10 mouse cellular contexts compared by ENCODE assay signal in the genomic region with DNA sequence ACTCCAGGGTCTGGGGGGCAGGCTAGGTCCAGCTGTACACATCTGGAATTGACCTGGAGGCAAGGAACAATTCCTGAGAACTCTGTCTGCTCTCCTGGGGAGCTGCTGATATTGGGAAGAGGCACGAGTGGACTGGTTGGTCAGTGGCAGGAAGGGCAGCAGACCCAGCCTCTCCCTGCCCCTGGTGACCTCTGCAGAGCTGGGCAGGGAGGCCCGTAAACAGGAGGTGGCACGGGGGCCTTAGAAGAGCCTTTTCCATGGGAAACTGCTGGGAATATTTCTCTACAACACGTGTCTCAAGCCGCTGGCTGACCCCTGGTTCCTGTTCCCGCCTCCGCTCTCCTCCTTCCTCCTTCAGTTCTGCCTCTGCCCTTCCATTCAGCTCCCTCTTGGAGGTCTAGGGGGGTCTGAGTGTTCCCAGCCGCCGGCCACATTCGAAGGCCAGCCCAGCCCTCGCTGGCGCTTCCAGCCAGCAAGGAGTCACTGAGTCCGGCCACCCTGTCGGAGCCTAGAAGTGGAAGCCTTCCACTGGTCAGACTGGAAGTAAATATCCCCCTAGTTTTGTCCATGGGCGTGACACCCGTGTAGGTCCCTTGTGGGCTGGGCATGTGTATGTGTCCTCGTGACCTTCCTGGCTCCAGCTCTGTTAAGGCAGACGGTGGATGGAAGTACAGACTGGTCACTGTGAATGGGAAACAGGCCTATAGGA. TPM values are rescaled to one million over a fixed set of nuclear protein-coding genes. Genes with fewer than 3 reads are reported as not detected.
DNase-seq lines count a peak whose midpoint lies in the region; ATAC-seq and TF ChIP-seq lines count a peak whose summit lies in the region.
"Had no signal": no experiment of that assay in that cellular context is flagged by ENCODE, and none has a peak within 500 bp of the region (broad histone marks: within the 10 kb centered on the region; RNA-seq: fewer than 3 reads in every experiment).

No protein-coding gene starts in this region.

- H3K79me2 ChIP-seq in heart, adult 2 months (replicated peaks; ENCODE audit: control insufficient read depth, insufficient read depth, low read length) = no peaks in the 10 kb centered on the region

- TF ChIP-seq POLR2A in heart, adult 2 months (IDR thresholded peaks at IDR 0.05; ENCODE audit: insufficient read depth, low read depth, low read length) = 0 out of 2 replicates have a peak, but pooled peaks have one; percentile 40
- TF ChIP-seq POLR2A in small intestine, adult 2 months (IDR thresholded peaks at IDR 0.05; ENCODE audit: low read depth, low read length) = no peak

- 38% methylated on average over 18 of the region's 18 CpGs for WGBS in heart, adult 2 months
- WGBS in small intestine, adult 2 months = 71% methylated on average over 18 of the region's 18 CpGs

- ATAC-seq in megakaryocyte, adult 5-6 weeks (ENCODE audit: poor library complexity, severe bottlenecking) = no peak
- ATAC-seq: CD4-positive, CD25-positive, alpha-beta regulatory T cell, adult 4 months had no signal

- TF ChIP-seq CTCF in heart, adult 2 months (IDR thresholded peaks at IDR 0.05) = no peak
- TF ChIP-seq CTCF in small intestine, adult 2 months (IDR thresholded peaks at IDR 0.05; ENCODE audit: extremely low read depth, insufficient read length, insufficient replicate concordance, low read depth, low read length) = no peak

- no peaks in the 10 kb centered on the region for H3K36me3 ChIP-seq in heart, adult 2 months (ENCODE audit: control insufficient read depth, insufficient read depth, low read length)
- H3K36me3 ChIP-seq in small intestine, adult 2 months (ENCODE audit: control insufficient read depth, insufficient read depth, low read length) = no peaks in the 10 kb centered on the region

- no peaks in the 10 kb centered on the region; the same call in 1 of the 2 replicates for H3K27me3 ChIP-seq in heart, adult 2 months (ENCODE audit: control insufficient read depth, insufficient read depth, low read length)
- H3K27me3 ChIP-seq in small intestine, adult 2 months (ENCODE audit: control insufficient read depth, insufficient read depth, low read length) = peaks cover 5% of the 10 kb centered on the region; the same call in 1 of the 2 replicates

- DNase-seq in kidney, adult 11 months = peak; percentile 57
- no peak for DNase-seq in kidney, adult 8-10 months
- DNase-seq in heart, adult 2 months = peak; percentile 78 to 84
- DNase-seq in kidney, postnatal 10 days = peak; percentile 86
- no peak for DNase-seq in layer of hippocampus, adult 11-12 months (ENCODE audit: low spot score)
- DNase-seq in left cerebral cortex, postnatal 14 days (ENCODE audit: low spot score in 2 of 2) = no peak

- peaks cover 7% of the 10 kb centered on the region for H3K4me1 ChIP-seq in heart, adult 2 months (ENCODE audit: control insufficient read depth, insufficient read depth, low read length)
- peaks cover 3% of the 10 kb centered on the region; the same call in 1 of the 2 replicates for H3K4me1 ChIP-seq in small intestine, adult 2 months (ENCODE audit: control insufficient read depth, insufficient read depth, insufficient read length, low read length)

- TF ChIP-seq EP300 in heart, adult 2 months (IDR thresholded peaks at IDR 0.05; ENCODE audit: insufficient read depth, low read depth, low read length) = 0 out of 2 replicates have a peak, but pooled peaks have one; percentile 7

- no peak overlapping the region for H3K4me3 ChIP-seq in heart, adult 2 months
- no peak overlapping the region for H3K4me3 ChIP-seq in small intestine, adult 2 months (ENCODE audit: low read depth, low read length)

- peak overlapping the region; percentile 82 for H3K27ac ChIP-seq in heart, adult 2 months
- H3K27ac ChIP-seq in small intestine, adult 2 months (ENCODE audit: insufficient read depth, low read depth, low read length) = peak overlapping the region; percentile 88

- intact Hi-C loops in heart, adult 2 months (cut with DNase I) = no loop called here
- intact Hi-C loops in left cerebral cortex, postnatal 14 days (cut with DNase I) = no loop called here

- peak overlapping the region; percentile 35 for H3K9ac ChIP-seq in heart, adult 2 months (ENCODE audit: low read depth, low read length)

RNA-seq across cellular contexts. Expression of a gene that starts 5.0 kb away (rescaled TPM):
- total RNA-seq in heart, adult 2 months (2021) = 1 to 10 TPM; 1.1 to 1.3 TPM
- 0.76 and 1.1 TPM in 2 replicates for polyA plus RNA-seq in heart, adult 2 months (2012; rRNA removed)
- 0.30 TPM in 1 of 2 replicates, not detected in the other for polyA plus RNA-seq in small intestine, adult 2 months (2012; rRNA removed)
- 0.80 TPM in 1 of 2 replicates, not detected in the other for total RNA-seq in megakaryocyte, adult 5-6 weeks (2015)
- total RNA-seq in megakaryocyte, adult 5-6 weeks (2017) = not detected in 2 replicates
- total RNA-seq in left cerebral cortex, postnatal 14 days (2021) = 1 to 10 TPM; 2.8 to 3.0 TPM
- total RNA-seq: granulocyte monocyte progenitor cell, adult 5-6 weeks had no signal
- polyA plus RNA-seq: CD4-positive, CD25-positive, alpha-beta regulatory T cell, adult 4 months had no signal

RNA-seq across cellular contexts. Expression of a gene that starts 5.7 kb away (rescaled TPM):
- 10 to 100 TPM; 42.5 to 50.3 TPM for total RNA-seq in heart, adult 2 months (2021)
- polyA plus RNA-seq in heart, adult 2 months (2012; rRNA removed) = 55.0 and 66.1 TPM in 2 replicates
- polyA plus RNA-seq in small intestine, adult 2 months (2012; rRNA removed) = 14.2 and 23.7 TPM in 2 replicates
- total RNA-seq in megakaryocyte, adult 5-6 weeks (2015) = not detected in 2 replicates
- total RNA-seq in megakaryocyte, adult 5-6 weeks (2017) = not detected in 2 replicates
- total RNA-seq in left cerebral cortex, postnatal 14 days (2021) = 10 to 100 TPM; 26.7 to 34.7 TPM
- total RNA-seq: granulocyte monocyte progenitor cell, adult 5-6 weeks had no signal
- polyA plus RNA-seq: CD4-positive, CD25-positive, alpha-beta regulatory T cell, adult 4 months had no signal

RNA-seq across cellular contexts. Expression of a gene that starts 21.5 kb away (rescaled TPM):
- total RNA-seq in heart, adult 2 months (2021) = 10 to 100 TPM; 10.8 to 11.2 TPM
- 19.2 and 22.3 TPM in 2 replicates for polyA plus RNA-seq in heart, adult 2 months (2012; rRNA removed)
- polyA plus RNA-seq in small intestine, adult 2 months (2012; rRNA removed) = 25.3 and 40.8 TPM in 2 replicates
- 20.9 and 21.8 TPM in 2 replicates for total RNA-seq in megakaryocyte, adult 5-6 weeks (2015)
- total RNA-seq in megakaryocyte, adult 5-6 weeks (2017) = 16.2 TPM in 2 replicates
- total RNA-seq in left cerebral cortex, postnatal 14 days (2021) = 1 to 10 TPM; 1.5 to 1.9 TPM

Comparison
In these comparisons a context has a peak if more than half of its experiments do, and no peak if none do; other contexts are left out.
1. DNase-seq: peak in kidney, adult 11 months (single experiment), heart, adult 2 months (2 of 2) and kidney, postnatal 10 days (single experiment); none in kidney, adult 8-10 months (0 of 2), layer of hippocampus, adult 11-12 months (single experiment) and left cerebral cortex, postnatal 14 days (0 of 2).
2. RNA of a gene that starts 5.7 kb away (total RNA-seq): 42.5 to 50.3 TPM in heart, adult 2 months and 26.7 to 34.7 TPM in left cerebral cortex, postnatal 14 days; not detected in megakaryocyte, adult 5-6 weeks; every median in the first group is over 10 times any median in the second.
3. RNA of a gene that starts 21.5 kb away (total RNA-seq): 16.2 to 21.8 TPM in megakaryocyte, adult 5-6 weeks and 10.8 to 11.2 TPM in heart, adult 2 months; 1.5 to 1.9 TPM in left cerebral cortex, postnatal 14 days; every median in the first group is over 4 times any median in the second.